Mouse (Mus musculus) CH12.LX (cell line): ENCODE measurements around the gene Myrf. TPM values are rescaled to one million over a fixed set of nuclear protein-coding genes. Genes with fewer than 3 reads are reported as not detected.
"Not testable (repeated sequence)": the region's sequence is repeated elsewhere in the genome, so short reads cannot be mapped to it uniquely, and the experiment has no call there.

Experiments used
- DNase-seq: peaks from one replicate; pipeline ENCODE4 v3.0.0-alpha.2; 2013; ENCODE audit errors: extremely low read depth
- H3K27ac ChIP-seq: 2 replicates; pipeline ENCODE4 v1.5.1; 2012; ENCODE audit warnings: low read depth, mild to moderate bottlenecking, control low read depth, moderate library complexity; ENCODE audit not compliant: insufficient read depth
- H3K27me3 ChIP-seq: replicated peaks from 2 replicates; pipeline ENCODE3; 2012; ENCODE audit warnings: inconsistent platforms
- H3K36me3 ChIP-seq, 2 experiments: replicated peaks in 1 of 2; 2 replicates each; pipeline versions ENCODE3 to v1.6.1; 2012; ENCODE audit warnings: inconsistent platforms in 1 of 2, low read length in 1 of 2, mild to moderate bottlenecking in 1 of 2, mixed read lengths in 1 of 2, moderate library complexity in 1 of 2; ENCODE audit not compliant: control insufficient read depth in 1 of 2, insufficient read depth in 1 of 2
- H3K4me1 ChIP-seq, 2 experiments: 2 replicates each; pipeline ENCODE4 v1.6.1; 2012; ENCODE audit warnings: inconsistent platforms in 1 of 2, moderate library complexity in 1 of 2; ENCODE audit not compliant: insufficient read depth in 2 of 2, control insufficient read depth in 1 of 2
- H3K4me2 ChIP-seq: 2 replicates; pipeline ENCODE4 v1.6.1; 2012; ENCODE audit warnings: low read depth, mild to moderate bottlenecking, control low read depth; ENCODE audit not compliant: poor library complexity, insufficient read depth, severe bottlenecking
- H3K4me3 ChIP-seq, 3 experiments: fragments of 150-350 bp in 1 of 3; sonication (generic) in 1 of 3; replicated peaks in 1 of 3; 2 replicates each; pipeline versions ENCODE3 to v1.5.1; 2011 to 2012; ENCODE audit warnings: low read depth in 2 of 3, low read length in 2 of 3, mild to moderate bottlenecking in 2 of 3, moderate library complexity in 2 of 3, control low read depth in 1 of 3, improper control_type of control experiment in 1 of 3, inconsistent platforms in 1 of 3, mixed read lengths in 1 of 3; ENCODE audit not compliant: poor library complexity in 1 of 3
- H3K79me2 ChIP-seq: replicated peaks from 2 replicates; pipeline ENCODE4 v1.6.1; 2012; ENCODE audit warnings: mild to moderate bottlenecking, moderate library complexity; ENCODE audit not compliant: control insufficient read depth, poor library complexity, insufficient read depth, severe bottlenecking; ENCODE audit errors: extremely low read depth
- H3K9ac ChIP-seq: 2 replicates; pipeline ENCODE4 v1.6.1; 2012; ENCODE audit warnings: low read depth, mild to moderate bottlenecking, control low read depth, moderate library complexity; ENCODE audit not compliant: insufficient read depth
- H3K9me3 ChIP-seq: replicated peaks from 2 replicates; pipeline ENCODE3; 2012; ENCODE audit warnings: low read length, inconsistent platforms, mixed read lengths
- CHD1 ChIP-seq: IDR thresholded peaks from 2 replicates; pipeline ENCODE4 v1.6.1; 2012; ENCODE audit warnings: low read depth, low read length, improper control_type of control experiment, inconsistent platforms
- CHD2 ChIP-seq: IDR thresholded peaks from 2 replicates; pipeline ENCODE4 v1.6.1; 2011; ENCODE audit warnings: low read length, improper control_type of control experiment
- CTCF ChIP-seq, 2 experiments: IDR thresholded peaks in 1 of 2; conservative IDR thresholded peaks in 1 of 2; 2 replicates each; pipeline ENCODE4 v1.5.1; 2011 to 2012; ENCODE audit warnings: low read depth in 2 of 2, low read length in 2 of 2, improper control_type of control experiment in 1 of 2, inconsistent platforms in 1 of 2, mild to moderate bottlenecking in 1 of 2, moderate library complexity in 1 of 2
- E2F4 ChIP-seq: IDR thresholded peaks from 2 replicates; pipeline ENCODE4 v1.6.1; 2011; ENCODE audit warnings: low read depth, low read length, improper control_type of control experiment; ENCODE audit not compliant: insufficient replicate concordance
- EP300 ChIP-seq: IDR thresholded peaks from 2 replicates; pipeline ENCODE4 v1.6.1; 2011; ENCODE audit warnings: low read length, improper control_type of control experiment
- ETS1 ChIP-seq: conservative IDR thresholded peaks from 2 replicates; pipeline ENCODE4 v1.6.1; 2012; ENCODE audit warnings: low read depth, mild to moderate bottlenecking, inconsistent platforms, low read length, improper control_type of control experiment, moderate library complexity
- GABPA ChIP-seq: IDR thresholded peaks from 2 replicates; pipeline ENCODE4 v1.6.1; 2012; ENCODE audit warnings: low read depth, low read length, improper control_type of control experiment, inconsistent platforms; ENCODE audit not compliant: insufficient replicate concordance
- IRF4 ChIP-seq: IDR thresholded peaks from 2 replicates; pipeline ENCODE4 v1.6.1; 2014; ENCODE audit warnings: low read depth, mild to moderate bottlenecking, inconsistent platforms, low read length, improper control_type of control experiment
- JUND ChIP-seq: conservative IDR thresholded peaks from 2 replicates; pipeline ENCODE4 v1.6.1; 2011; ENCODE audit warnings: low read depth, low read length, improper control_type of control experiment
- KAT2A ChIP-seq: IDR thresholded peaks from 2 replicates; pipeline ENCODE4 v1.6.1; 2012; ENCODE audit warnings: low read length, improper control_type of control experiment, inconsistent platforms; ENCODE audit not compliant: insufficient replicate concordance
- MAFK ChIP-seq: IDR thresholded peaks from 2 replicates; pipeline ENCODE4 v1.6.1; 2011; ENCODE audit warnings: low read length, improper control_type of control experiment; ENCODE audit not compliant: insufficient replicate concordance
- MEF2A ChIP-seq: IDR thresholded peaks from 2 replicates; pipeline ENCODE4 v1.6.1; 2014; ENCODE audit warnings: low read depth, mild to moderate bottlenecking, inconsistent platforms, low read length, improper control_type of control experiment, borderline replicate concordance
- NELFE ChIP-seq: IDR thresholded peaks from 2 replicates; pipeline ENCODE4 v1.6.1; 2011; ENCODE audit warnings: low read depth, low read length, improper control_type of control experiment
- POLR2AphosphoS2 ChIP-seq: IDR thresholded peaks from 2 replicates; pipeline ENCODE4 v1.6.1; 2011; ENCODE audit warnings: low read depth, low read length, improper control_type of control experiment
- RCOR1 ChIP-seq: conservative IDR thresholded peaks from 2 replicates; pipeline ENCODE4 v1.6.1; 2012; ENCODE audit warnings: low read depth, mild to moderate bottlenecking, inconsistent platforms, low read length, improper control_type of control experiment
- SMC3 ChIP-seq: IDR thresholded peaks from 2 replicates; pipeline ENCODE4 v1.6.1; 2011; ENCODE audit warnings: low read depth, low read length, improper control_type of control experiment
- UBTF ChIP-seq: IDR thresholded peaks from 2 replicates; pipeline ENCODE4 v1.6.1; 2012; ENCODE audit warnings: low read depth, mild to moderate bottlenecking, inconsistent platforms, low read length, improper control_type of control experiment, moderate library complexity
- USF1 ChIP-seq: IDR thresholded peaks from 2 replicates; pipeline ENCODE4 v1.6.1; 2014; ENCODE audit warnings: low read depth, mild to moderate bottlenecking, inconsistent platforms, low read length, improper control_type of control experiment
- USF2 ChIP-seq: conservative IDR thresholded peaks from 2 replicates; pipeline ENCODE4 v1.6.1; 2011; ENCODE audit warnings: low read depth, low read length, improper control_type of control experiment
- ZKSCAN1 ChIP-seq: IDR thresholded peaks from 2 replicates; pipeline ENCODE4 v1.6.1; 2012; ENCODE audit warnings: low read depth, inconsistent platforms, low read length, improper control_type of control experiment, borderline replicate concordance
- ZMIZ1 ChIP-seq: IDR thresholded peaks from 2 replicates; pipeline ENCODE4 v1.6.1; 2012; ENCODE audit warnings: low read depth, mild to moderate bottlenecking, inconsistent platforms, low read length, improper control_type of control experiment
- ZNF384 ChIP-seq: IDR thresholded peaks from 2 replicates; pipeline ENCODE4 v1.6.1; 2012; ENCODE audit warnings: low read depth, low read length, improper control_type of control experiment, inconsistent platforms
- dilution Hi-C: fragments of 300-500 bp; cut with MboI; formaldehyde crosslinking; loops from 2 replicates; pipeline ENCODE4 v1.14.3; 2020; ENCODE audit warnings: low sequenced_read_pairs; ENCODE audit not compliant: extremely low pct_unique_long_range_greater_than_20kb, extremely low pct_ligation_motif_present
- in situ Hi-C: fragments of 300-500 bp; cut with MboI; formaldehyde crosslinking; loops from 3 replicates; pipeline ENCODE4 v1.14.3; 2019; ENCODE audit warnings: low sequenced_read_pairs, low pct_ligation_motif_present, low pct_unique_long_range_greater_than_20kb, mixed read lengths
- polyA plus RNA-seq: library from polyadenylated mRNA; unstranded; fragments of >175 nt; gene quantifications from 2 replicates; pipeline ENCODE4 v1.2.1, GENCODE M21; 2012; ENCODE audit warnings: low read depth; ENCODE audit not compliant: insufficient read length
- total RNA-seq, 2 experiments: library from RNA; depleted of rRNA; stranded (reverse); fragments of 300-350 nt in 1 of 2; fragments of >200 nt in 1 of 2; gene quantifications; 2 replicates each; pipeline ENCODE4 v1.2.3; 2012 to 2014

Gene Myrf
- total and polyA plus RNA-seq, 3 experiments = 0.10 to 0.13 TPM; not detected in 1

DNA sequence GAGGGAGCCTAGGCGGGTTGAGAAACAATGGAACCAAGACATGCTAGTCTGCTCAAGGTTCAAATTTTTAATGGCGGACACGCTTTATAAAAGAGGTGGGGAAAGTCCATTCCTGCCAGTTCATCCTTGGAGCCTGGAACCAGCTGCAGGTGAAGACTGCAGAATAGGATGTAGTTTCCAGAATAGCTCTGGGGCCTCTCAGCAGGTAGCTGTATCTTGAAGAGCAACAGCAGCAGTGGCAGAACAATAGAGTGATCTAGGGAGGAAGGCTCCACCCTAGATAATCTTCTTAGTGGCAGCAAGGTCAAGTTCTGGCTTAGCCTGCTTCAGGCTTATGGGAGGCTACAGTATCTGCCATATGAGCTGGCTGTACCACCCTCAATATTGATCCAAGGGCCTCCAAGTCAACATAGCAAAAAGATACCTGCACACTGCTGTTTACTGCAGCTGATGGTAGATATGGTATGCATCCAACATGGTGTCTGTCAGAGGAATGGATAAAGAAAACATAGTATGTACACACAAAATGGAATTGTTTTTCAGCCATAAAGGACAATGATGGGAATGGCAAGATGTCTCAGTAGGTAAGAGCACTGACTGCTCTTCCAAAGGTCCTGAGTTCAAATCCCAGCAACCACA, 70.7 kb downstream of the Myrf start:
- H3K79me2 ChIP-seq, H3K27me3 ChIP-seq, H3K9me3 ChIP-seq, DNase-seq, H3K36me3 ChIP-seq, H3K27ac ChIP-seq, H3K9ac ChIP-seq, in situ Hi-C loops, H3K4me3 ChIP-seq, H3K4me2 ChIP-seq, dilution Hi-C loops: not testable (repeated sequence)
- peaks cover 6 to 31% of the 10 kb centered on the region in 2 experiments for H3K4me1 ChIP-seq

DNA sequence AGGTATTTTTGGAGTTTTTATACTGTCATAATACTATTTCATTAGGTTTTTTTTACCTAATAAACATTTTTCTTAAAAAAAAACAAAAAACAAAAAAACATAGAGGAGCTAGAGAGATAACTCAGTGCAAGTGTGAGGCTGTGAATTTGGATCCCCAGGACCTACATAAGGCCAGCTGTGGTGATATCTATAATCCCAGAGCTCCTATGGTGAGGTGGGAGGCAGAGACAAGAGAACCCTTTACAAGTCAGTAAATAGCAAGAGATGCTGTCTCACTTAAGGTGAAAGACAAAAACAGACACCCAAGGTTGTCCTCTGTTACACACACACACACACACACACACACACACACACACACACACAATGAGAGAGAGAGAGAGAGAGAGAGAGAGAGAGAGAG, 71.4 kb downstream of the Myrf start:
- DNase-seq = no peak
- H3K4me3 ChIP-seq = no peak overlapping the region
- H3K36me3 ChIP-seq = no peaks in the 10 kb centered on the region
- no peak overlapping the region for H3K9ac ChIP-seq
- no peaks in the 10 kb centered on the region for H3K79me2 ChIP-seq
- H3K27ac ChIP-seq = no peak overlapping the region
- no peak for TF ChIP-seq E2F4
- TF ChIP-seq JUND = no peak
- no peak for TF ChIP-seq POLR2AphosphoS2
- TF ChIP-seq USF2 = no peak
- no peak for TF ChIP-seq CHD1
- TF ChIP-seq ZMIZ1 = no peak
- no peak for TF ChIP-seq EP300
- no peak for TF ChIP-seq CTCF (conservative IDR thresholded peaks at IDR 0.05 in 1 of 2, IDR thresholded peaks at IDR 0.05 in 1 of 2; ENCODE audit: low read depth in 2 of 2, low read length in 2 of 2)
- TF ChIP-seq CHD2 = no peak
- TF ChIP-seq KAT2A = no peak
- dilution Hi-C loops (no loop called here), in situ Hi-C loops (no loop called here)
- H3K9me3 ChIP-seq = no peaks in the 10 kb centered on the region
- no peak overlapping the region for H3K4me2 ChIP-seq
- peaks cover 6 to 30% of the 10 kb centered on the region in 2 experiments for H3K4me1 ChIP-seq
- no peaks in the 10 kb centered on the region for H3K27me3 ChIP-seq

DNA sequence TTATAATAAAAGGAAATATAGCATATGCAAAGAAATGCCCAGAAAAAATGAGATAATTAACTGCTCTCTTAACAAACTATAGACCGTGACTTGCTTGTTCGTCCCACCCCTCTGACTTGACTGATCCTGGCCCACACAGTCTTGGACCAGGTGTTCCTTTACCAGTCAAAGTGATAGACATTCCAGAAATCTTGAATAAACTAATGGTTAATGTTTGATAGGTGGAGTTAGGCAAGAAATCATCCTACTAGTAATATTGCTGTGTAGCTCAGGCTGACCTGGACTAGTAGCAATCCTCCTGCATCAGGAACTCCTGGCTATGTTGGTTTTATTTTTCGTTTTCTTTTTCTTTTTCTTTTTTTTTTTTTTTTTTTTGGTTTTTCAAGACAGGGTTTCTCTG, 72.1 kb downstream of the Myrf start:
- no peaks in the 10 kb centered on the region for H3K27me3 ChIP-seq
- no peak for TF ChIP-seq CHD1
- no peak for TF ChIP-seq GABPA
- no peak for TF ChIP-seq ZMIZ1
- no peak for TF ChIP-seq IRF4
- no peak for TF ChIP-seq ETS1
- no peak for TF ChIP-seq RCOR1
- TF ChIP-seq MEF2A = no peak
- TF ChIP-seq SMC3 = no peak
- TF ChIP-seq ZNF384 = no peak
- TF ChIP-seq USF1 = no peak
- no peak for TF ChIP-seq JUND
- no peak for TF ChIP-seq NELFE
- no peak for TF ChIP-seq E2F4
- TF ChIP-seq USF2 = no peak
- TF ChIP-seq MAFK = no peak
- TF ChIP-seq UBTF = no peak
- no peak for TF ChIP-seq ZKSCAN1
- H3K4me3 ChIP-seq = no peak overlapping the region
- no peak for DNase-seq
- H3K4me1 ChIP-seq = peaks cover 6 to 23% of the 10 kb centered on the region in 2 experiments
- in situ Hi-C loops = no loop called here
- no peaks in the 10 kb centered on the region for H3K36me3 ChIP-seq
- H3K9me3 ChIP-seq = no peaks in the 10 kb centered on the region
- no peak overlapping the region for H3K9ac ChIP-seq
- no peak overlapping the region for H3K27ac ChIP-seq
- dilution Hi-C loops = no loop called here
- no peaks in the 10 kb centered on the region for H3K79me2 ChIP-seq
- no peak overlapping the region for H3K4me2 ChIP-seq
